Mouse (Mus musculus) stomach, postnatal 0 days (tissue): ENCODE data around the gene Psma7.

Experiments
- CTCF ChIP-seq: IDR thresholded peaks from 2 replicates; pipeline ENCODE4 v1.5.1; 2016; ENCODE audit warnings: antibody characterized with exemption, low read depth, mild to moderate bottlenecking, moderate library complexity
- EP300 ChIP-seq: optimal IDR thresholded peaks from 2 replicates; pipeline ENCODE3; 2016; ENCODE audit warnings: antibody characterized with exemption

DNA sequence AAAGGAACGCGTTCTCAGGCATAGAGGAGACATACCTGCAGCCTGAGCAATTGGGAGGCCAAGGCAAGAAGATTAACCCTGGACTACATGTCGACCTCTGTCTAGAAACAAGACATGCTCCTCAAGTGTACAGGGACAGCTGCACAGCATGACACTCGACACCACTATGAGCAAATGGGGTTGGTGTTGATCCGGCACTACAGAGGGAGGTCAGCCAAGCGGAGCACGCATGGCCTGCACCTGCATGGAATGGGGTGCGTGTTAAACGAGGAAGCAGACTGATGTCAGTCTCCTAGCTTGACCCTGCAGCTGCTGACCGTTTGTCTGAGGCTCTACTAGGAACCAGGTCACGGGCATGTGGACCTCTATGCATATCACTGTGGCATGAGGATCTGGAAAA lies 48.1 kb upstream of the Psma7 start:
- TF ChIP-seq CTCF (no peak), EP300 (no peak)
